Mouse (Mus musculus) adrenal gland (tissue): ENCODE measurements around the gene A830005F24Rik.

Experiments used
- intact Hi-C: fragments of 180-260 bp; cut with DNase I; formaldehyde crosslinking; loops from one replicate; pipeline ENCODE4 v1.15.1; 2025
- microRNA-seq, 2 experiments: library from miRNA; unstranded; fragments of <30 nt; microRNA quantifications; one replicate each; pipeline ENCODE4; 2019

The A830005F24Rik gene

DNA sequence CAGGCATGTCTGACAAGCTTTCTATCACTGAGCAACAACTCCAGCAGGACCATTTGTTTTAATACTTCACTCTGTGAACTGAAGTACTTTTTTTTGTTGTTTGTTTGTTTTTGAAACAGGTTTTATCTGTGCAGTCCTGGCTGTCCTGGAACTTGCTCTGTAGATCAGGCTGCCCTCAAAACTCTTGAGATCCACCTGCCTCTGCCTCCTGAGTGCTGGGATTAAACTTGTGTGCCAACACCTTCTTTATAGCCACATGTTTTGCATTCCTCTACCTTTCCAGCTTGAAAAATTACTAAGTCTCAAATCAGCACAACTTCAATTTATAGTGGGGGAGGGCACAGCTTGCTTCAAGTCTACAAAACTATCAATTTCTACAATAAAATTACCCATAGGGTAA lies 31.0 kb downstream of the A830005F24Rik start:
- intact Hi-C loops, result no loop called here

DNA sequence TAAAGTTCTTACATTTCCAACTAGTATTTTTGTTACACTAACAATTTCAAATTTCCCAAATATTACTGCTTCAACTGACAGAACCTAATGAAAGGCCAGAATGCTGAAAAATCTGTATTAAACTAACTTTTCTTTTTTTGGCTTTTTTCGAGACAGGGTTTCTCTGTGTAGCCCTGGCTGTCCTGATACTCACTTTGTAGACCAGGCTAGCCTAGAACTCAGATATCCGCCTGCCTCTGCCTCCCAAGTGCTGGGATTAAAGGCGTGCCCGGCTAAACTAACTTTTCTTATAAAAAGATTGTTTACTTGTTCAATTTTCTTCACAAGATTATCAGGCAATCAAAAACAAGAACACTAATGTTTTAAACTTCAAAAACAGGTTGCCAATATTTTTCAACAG lies 31.5 kb downstream of the A830005F24Rik start:
- intact Hi-C loops, result no loop called here

DNA sequence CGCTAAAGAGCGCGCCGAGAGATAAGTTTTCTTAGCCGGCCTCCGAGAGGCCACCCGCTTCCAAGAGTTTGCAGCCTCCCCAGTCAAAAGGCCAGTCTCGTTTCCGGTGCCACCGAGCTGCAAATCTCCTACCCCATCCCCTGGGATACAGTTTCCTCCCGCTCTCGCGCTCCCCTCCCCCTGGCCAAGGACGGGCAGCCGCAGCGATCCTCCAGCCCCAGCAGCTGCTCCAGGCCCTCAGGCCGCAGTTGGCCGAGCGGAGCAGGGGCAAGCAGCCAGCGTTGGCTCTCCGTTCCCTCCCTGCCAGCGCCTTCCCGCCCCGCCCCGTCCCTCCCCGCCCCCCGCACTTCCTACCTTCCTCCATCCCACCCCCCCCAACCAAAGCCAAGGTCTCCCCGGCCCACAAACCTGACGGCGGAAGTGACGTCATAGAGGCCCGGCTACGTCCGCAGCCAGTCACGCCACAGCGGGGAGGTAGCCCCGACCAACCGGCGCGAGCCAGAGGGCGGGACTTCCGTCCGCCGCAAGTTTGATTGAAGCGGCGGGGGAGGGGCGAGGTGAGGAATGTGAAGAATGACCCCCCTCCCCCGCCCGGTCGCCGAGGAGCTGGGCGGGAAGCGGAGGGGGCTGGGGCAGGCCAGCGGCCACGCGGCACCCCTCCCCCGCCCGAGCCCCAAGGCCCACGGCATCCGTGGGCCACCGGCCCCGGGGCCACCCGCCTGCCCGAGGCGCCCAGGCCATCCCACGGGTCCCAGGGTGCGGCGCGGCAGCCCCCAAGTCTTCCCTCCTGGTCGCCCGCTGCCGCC lies 32.3 kb downstream of the A830005F24Rik start:
- intact Hi-C loops, result no loop called here

DNA sequence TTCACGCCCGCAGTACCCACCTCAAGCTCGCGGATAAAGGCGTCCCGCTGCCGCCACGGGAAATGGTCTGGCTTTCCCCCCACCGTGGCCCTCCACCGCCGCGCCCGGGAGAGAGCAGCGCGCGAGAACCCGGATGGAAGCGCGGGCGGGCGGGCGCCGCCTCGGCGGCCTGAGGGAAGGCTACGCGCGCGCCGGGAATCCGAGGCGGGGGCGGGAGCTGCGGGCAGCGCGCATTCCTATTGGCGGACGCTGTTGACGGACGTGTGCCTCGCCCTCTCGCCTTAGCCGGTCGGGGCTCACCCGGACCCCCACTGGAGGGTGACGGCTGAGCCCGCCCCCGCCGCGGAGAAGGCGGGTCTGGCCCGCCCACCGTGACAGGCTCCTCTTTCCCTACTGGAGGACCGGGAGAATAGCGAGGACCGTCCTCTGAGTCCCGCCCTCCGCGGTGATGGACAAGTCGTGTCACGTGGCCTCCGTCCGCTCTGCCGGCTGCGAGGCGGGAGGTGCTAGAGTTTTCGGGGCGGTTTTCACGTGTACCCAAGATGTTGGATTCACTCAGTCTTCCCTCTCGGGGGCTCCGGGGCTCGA lies 33.1 kb downstream of the A830005F24Rik start:
- intact Hi-C loops, result no loop called here

DNA sequence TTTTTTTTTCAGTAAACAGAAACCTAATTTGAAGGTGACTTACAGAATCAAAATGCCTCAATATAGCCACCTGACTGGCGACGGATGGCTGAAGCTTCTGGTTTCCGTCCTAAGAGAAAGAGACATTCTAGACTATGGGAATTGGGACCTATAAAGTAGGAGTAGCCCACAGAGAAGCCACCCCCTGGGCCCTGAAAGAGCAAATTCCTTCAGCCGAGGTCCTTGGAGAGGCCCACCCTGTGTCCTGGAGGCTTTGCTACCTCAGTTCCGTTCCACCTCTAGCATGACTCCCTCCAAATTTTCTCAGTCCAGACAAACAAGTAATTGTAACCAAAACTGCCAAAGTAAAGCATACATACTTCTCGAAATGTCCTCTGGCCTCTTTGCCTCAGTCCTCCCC lies 34.3 kb downstream of the A830005F24Rik start:
- intact Hi-C loops, result no loop called here

DNA sequence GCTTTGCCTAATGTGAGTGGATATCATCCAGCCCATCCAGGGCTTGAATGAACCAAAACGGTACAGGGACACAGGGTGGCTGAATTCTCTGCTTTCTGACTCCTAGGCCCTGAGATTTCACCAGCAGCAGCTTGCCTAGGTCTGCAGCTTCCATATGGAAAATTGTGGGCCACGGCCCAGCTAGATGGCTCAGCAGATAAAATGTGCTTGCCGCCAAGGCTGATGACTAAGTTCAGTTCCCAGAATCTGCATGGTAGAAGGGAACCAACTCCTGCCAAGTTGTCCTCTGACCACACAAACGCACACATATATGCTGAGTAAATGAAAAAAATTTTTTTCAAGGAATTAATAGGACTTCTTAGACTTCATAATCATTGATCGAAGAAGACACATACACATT lies 34.9 kb downstream of the A830005F24Rik start:
- intact Hi-C loops, result no loop called here

DNA sequence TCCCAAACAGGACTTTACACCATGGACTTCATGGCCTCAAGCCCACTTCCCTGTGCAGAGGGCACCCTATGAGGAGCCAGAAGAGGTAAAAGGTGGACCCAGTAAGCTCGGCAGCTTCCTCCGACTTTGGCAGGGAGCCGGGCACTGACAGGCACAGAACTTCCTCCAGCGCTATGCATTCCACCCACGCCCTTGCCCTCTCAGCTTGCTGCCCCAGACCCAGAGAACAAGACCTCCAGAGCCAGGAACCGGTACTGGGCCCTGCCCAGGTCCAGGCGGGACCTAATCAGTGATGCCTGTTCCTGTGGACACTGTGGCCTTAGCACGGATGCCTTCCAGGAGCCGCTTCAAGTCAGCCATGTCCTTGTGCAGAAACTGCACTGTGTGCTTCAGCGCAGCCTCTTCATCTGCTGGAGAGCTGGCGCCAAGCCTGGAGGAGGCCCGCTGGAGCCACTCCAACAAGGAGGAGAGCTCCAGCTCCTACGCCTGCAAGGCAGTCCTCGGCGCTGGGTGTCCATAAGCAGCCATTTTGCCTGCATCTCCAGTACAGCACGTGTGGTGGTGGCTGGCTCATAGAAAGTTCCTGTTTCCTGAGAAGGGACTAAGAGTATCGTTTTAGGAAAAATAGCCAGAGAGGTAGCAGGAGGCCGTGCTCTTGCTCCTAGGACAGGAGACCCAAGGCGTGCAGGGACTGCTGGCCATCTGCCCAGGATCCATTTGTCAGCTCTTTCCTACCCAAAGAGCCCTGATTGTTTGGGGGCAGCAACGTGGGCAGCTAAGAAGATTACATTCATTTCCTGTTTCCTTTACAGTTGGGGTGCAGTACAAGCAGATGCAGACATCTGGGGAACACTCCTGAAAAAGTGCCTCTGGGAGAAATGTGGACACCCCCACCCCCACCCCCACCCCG lies 39.1 kb downstream of the A830005F24Rik start:
- intact Hi-C loops, result no loop called here

DNA sequence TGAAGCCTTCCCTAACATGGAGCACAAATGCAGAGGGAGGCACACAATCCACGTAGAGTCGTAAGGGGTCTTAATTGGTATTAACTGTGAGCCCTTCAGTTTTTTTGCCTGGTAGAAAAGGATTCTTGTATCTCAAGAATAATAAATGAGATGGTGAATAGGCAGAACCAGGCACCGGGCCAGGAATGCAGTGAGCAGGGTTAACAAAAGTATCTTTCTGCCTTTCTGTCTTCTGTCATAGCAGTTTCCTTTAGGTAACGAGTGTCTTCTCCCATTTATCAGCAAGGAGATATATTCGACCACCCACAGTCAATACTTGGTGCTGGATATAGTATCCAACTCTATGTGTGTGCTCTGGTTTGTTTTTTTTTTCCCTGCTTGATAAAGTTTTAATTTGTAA lies 40.1 kb downstream of the A830005F24Rik start:
- intact Hi-C loops, result no loop called here

DNA sequence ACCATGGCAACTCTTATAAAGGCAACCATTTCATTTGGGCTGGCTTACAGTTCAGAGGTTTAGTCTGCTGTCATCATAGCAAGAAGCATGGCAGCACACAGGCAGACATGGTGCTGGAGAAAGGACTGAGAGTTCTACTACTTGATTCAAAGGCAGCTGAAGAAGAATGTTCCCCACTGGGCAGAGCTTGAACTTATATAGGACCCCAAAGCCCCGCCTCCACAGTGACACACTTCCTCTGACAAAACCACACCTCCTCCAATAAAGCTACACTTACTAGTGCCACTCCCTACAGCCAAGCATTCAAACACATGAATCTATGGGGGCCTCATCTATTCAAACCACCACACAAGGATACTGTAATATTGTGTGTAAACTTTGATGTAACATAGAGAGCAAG lies 41.2 kb downstream of the A830005F24Rik start:
- intact Hi-C loops, result no loop called here

DNA sequence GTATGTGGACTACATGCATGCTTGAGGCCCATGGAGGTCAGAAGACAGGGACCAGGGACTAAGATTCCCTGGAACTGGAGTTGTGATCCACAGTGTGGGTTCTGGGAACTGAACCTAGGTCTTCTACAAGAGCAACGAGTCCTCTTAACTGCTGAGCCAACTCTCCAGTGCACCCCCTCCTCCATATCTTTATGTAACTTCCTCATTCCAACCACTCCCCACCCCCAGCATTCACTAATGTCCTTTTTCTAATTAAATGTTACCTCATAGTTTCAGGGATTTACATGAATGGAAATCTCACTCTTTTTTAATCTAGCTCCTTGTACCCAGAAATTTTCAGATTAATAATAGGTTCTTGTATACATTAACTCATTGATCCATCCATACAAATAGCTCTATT lies 42.6 kb downstream of the A830005F24Rik start:
- intact Hi-C loops, result no loop called here

DNA sequence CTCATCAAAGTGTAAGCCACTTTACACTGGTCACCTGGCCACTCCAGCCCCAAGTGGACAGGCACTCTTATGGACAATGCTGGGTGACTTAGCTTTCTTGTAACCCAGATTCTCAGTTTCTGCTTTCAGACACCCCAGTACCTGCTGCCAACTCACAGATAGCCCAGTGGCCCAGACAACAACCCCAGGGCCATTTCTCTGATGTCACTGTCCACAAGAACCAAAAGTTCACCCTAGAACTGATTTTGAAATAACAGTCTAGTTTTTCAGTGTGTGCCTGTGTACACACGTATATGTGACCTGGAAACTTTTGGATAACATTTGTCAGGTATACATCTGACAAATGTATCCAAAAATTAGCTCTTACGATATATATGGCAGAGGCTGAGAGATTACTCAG lies 48.1 kb downstream of the A830005F24Rik start:
- intact Hi-C loops, result no loop called here

DNA sequence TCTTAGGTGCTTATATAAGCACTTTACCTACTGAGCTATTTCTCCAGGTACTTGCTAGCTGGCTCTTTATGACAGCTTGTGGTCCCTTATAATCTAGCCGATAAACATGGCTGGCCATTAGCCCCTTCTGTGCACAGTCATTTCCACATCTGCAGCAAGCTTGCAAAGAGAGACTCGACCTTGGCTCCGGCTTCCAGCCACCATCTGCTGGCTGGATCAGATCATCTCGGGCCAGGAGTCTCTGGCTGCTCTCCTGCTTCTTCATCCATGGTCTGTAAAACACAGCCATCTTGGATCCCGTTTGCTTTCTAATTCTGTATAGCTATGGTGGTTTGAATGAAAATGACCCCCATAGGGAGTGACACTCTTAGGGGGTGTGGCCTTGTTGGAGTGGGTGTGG lies 49.0 kb downstream of the A830005F24Rik start:
- intact Hi-C loops, result no loop called here

Small RNAs within 50 kb of the gene (microRNA-seq; reads per million reads assigned to microRNA genes)
- gene Gm24111, result 0 reads per million in 2 experiments
- gene Mirlet7a-1, result 612 to 651 reads per million in 2 experiments
- gene Mirlet7d, result 35,832 to 52,021 reads per million in 2 experiments
- 0 reads per million in 2 experiments for gene Mirlet7f-1
